ENCODE assay signal across 8 mouse cellular contexts in the genomic region with DNA sequence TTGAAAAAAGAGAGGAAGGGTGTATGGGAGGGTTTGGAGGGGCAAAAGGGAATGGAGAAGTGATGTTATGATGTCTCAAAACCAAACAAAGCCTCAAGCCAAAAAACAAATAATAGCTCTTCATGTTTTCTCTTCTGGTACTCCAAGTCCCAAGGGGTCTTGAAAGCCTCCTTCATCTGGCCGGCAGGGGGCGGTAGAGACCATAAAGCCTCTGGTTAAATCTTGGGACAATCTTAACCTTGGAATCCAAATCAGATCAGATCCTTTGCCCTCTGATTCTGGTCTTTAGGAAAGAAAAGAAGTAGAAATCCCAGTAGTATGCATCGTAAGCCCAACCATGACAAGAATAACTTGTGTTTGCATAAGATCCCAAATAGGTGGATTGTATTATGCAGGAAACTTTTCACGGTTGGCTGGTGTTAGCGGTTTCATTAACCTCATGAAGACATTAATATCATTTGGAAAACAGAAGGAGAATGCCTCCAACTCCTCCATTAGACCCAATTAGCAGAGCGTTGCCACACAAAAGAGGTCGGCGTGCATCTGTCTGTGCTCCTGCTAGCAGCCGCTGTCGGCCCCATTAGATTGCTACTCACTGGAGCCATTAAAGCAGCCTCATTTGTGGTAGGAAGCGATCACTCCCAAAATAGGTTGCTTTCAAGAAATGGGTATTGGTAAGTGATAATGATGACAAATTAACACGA.
DNase-seq lines count a peak whose midpoint lies in the region; TF ChIP-seq lines count a peak whose summit lies in the region.
"Had no signal": no experiment of that assay in that cellular context is flagged by ENCODE, and none has a peak within 500 bp of the region (broad histone marks: within the 10 kb centered on the region; RNA-seq: fewer than 3 reads in every experiment).

No protein-coding gene starts in this region.

- H3K4me1 ChIP-seq in E14TG2a.4 (replicated peaks; ENCODE audit: low read depth, low read length) = no peaks in the 10 kb centered on the region
- H3K4me1 ChIP-seq: stomach, embryonic 15.5 days had no signal

- peak; percentile 26 for DNase-seq in WW6 (ENCODE audit: low read depth, low spot score)
- peak; percentile 91 to 95 for DNase-seq in cerebellum, postnatal 14 days
- peak; percentile 33 to 36 for DNase-seq in gastrocnemius, adult 8-10 months (ENCODE audit: low spot score in 2 of 2)
- DNase-seq in kidney, postnatal 4 days = peak; percentile 85 to 86
- DNase-seq in lung, postnatal 36 days = peak; percentile 60
- DNase-seq in skeletal muscle tissue, adult 2 months (ENCODE audit: low read depth, low spot score) = peak; percentile 54

- H3K36me3 ChIP-seq in E14TG2a.4 (ENCODE audit: insufficient read depth, low read length) = no peaks in the 10 kb centered on the region
- H3K36me3 ChIP-seq: stomach, embryonic 15.5 days had no signal

- TF ChIP-seq CTCF in E14TG2a.4 (conservative IDR thresholded peaks at IDR 0.05; ENCODE audit: low read length) = peak; percentile 90

- no peaks in the 10 kb centered on the region for H3K27me3 ChIP-seq in E14TG2a.4 (ENCODE audit: insufficient read depth, low read length)
- H3K27me3 ChIP-seq: stomach, embryonic 15.5 days had no signal

- no peak overlapping the region for H3K4me3 ChIP-seq in E14TG2a.4 (replicated peaks; ENCODE audit: low read length)
- H3K4me3 ChIP-seq: stomach, embryonic 15.5 days had no signal

- H3K9me3 ChIP-seq in E14TG2a.4 (ENCODE audit: low read length) = no peaks in the 10 kb centered on the region
- H3K9me3 ChIP-seq: stomach, embryonic 15.5 days had no signal

Comparison
In these comparisons a context has a peak if more than half of its experiments do, and no peak if none do; other contexts are left out.
1. DNase-seq: peak in every context shown above with its lines; median percentile 93 in cerebellum, postnatal 14 days; 86 in kidney, postnatal 4 days; 60 in lung, postnatal 36 days; 54 in skeletal muscle tissue, adult 2 months; 34 in gastrocnemius, adult 8-10 months; 26 in WW6.